Mouse (Mus musculus) layer of hippocampus, adult 2 months (tissue): ENCODE measurements around the gene 9530077C05Rik. TPM values are rescaled to one million over a fixed set of nuclear protein-coding genes. Genes with fewer than 3 reads are reported as not detected.
A peak's percentile ranks its signal among the peaks of the same experiment; 100 is the strongest.
"Not testable (repeated sequence)": the region's sequence is repeated elsewhere in the genome, so short reads cannot be mapped to it uniquely, and the experiment has no call there.

Experiments
- DNase-seq, 2 experiments: peaks; one replicate each; pipeline ENCODE4 v3.0.0; 2022; ENCODE audit warnings: low spot score in 2 of 2
- H3K27ac ChIP-seq: fragments of 200-600 bp; 2 replicates; pipeline ENCODE4 v1.8.1; 2022
- H3K4me3 ChIP-seq: fragments of 200-600 bp; 2 replicates; pipeline ENCODE4 v1.8.1; 2022; ENCODE audit warnings: mild to moderate bottlenecking
- CTCF ChIP-seq: fragments of 200-600 bp; conservative IDR thresholded peaks from 2 replicates; pipeline ENCODE4 v1.8.1; 2022; ENCODE audit warnings: antibody characterized with exemption, mild to moderate bottlenecking, moderate library complexity
- total RNA-seq, 2 experiments: library from RNA; stranded (reverse); gene quantifications; 2 replicates each; pipeline ENCODE4 v1.2.3; 2021

The 9530077C05Rik gene
- total RNA-seq, 2 experiments from 2014 or later, result 7.6 to 9.6 TPM

- TF ChIP-seq CTCF, result no peak
Measured at GRCm38 (mm10) chr9:22452697-22453096, 41.4 kb downstream of the 9530077C05Rik start.

GRCm38 (mm10) chr9:22453501-22453924, 42.2 kb downstream of the 9530077C05Rik start:
- no peak for TF ChIP-seq CTCF
- DNase-seq, result no peak
- Histone ChIP-seq H3K27ac (no peak overlapping the region), H3K4me3 (no peak overlapping the region)

More at GRCm38 (mm10) chr9:22452697-22453096, 41.4 kb downstream of the 9530077C05Rik start:
- no peak for DNase-seq
- Histone ChIP-seq H3K27ac (no peak overlapping the region), H3K4me3 (no peak overlapping the region)

DNA sequence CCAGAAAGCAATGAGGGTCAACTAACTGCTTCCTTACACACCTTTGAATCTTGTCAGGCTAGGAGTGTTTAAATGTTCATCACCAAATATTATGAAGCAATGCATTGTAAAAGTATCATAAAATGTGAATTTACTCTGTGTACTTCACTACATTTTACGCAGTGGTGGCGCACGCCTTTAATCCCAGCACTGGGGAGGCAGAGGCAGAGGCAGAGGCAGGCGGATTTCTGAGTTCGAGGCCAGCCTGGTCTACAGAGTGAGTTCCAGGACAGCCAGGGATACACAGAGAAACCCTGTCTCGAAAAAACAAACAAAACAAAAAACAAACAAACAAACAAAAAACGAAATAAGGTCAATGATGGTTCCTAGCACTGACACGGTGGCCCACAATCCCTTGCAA, 42.7 kb downstream of the 9530077C05Rik start, which contains the start of gene Gm17545:
Gm17545 (plus strand) TSS at position 301 of the 400 bp plus-strand sequence.
- not testable (repeated sequence) for H3K4me3 ChIP-seq, H3K27ac ChIP-seq, DNase-seq

GRCm38 (mm10) chr9:22455041-22455440, 43.7 kb downstream of the 9530077C05Rik start:
- DNase-seq, result no peak
- TF ChIP-seq CTCF, result peak; percentile 19
- Histone ChIP-seq H3K4me3 (no peak overlapping the region), H3K27ac (no peak overlapping the region)

DNA sequence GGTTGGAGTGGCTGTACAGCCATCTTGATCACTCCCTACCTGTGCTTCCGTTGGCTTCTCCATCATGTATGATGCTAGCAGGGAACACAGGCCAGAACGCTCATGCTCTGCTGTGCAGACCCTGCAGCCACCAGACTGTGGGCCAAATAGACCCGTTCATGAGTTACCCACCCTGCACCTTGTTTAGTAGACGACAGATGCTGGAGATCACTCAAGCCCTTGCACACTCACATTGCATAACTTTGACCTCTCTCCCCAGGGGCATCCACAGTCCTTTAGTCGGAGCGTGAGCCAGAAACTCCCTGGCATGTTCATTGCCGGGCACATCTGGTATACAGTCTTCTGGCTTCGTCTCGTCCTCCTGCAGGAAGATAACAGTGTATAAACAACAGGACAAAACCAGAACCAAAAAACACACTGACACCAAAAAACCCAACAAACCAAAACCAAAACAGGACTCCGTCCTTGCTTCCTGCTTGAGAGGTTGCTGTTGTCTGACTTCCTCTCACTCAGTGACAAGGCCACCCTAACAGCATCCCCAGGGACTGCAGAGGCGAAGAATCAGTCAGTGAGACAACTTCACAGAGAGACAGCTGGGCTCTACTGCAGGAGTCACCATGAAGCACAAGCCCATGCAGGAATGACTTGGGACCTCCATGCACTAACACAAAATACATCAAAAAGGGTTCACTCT, 46.0 kb downstream of the 9530077C05Rik start:
- Histone ChIP-seq H3K4me3 (no peak overlapping the region), H3K27ac (no peak overlapping the region)
- no peak for TF ChIP-seq CTCF
- no peak for DNase-seq

DNA sequence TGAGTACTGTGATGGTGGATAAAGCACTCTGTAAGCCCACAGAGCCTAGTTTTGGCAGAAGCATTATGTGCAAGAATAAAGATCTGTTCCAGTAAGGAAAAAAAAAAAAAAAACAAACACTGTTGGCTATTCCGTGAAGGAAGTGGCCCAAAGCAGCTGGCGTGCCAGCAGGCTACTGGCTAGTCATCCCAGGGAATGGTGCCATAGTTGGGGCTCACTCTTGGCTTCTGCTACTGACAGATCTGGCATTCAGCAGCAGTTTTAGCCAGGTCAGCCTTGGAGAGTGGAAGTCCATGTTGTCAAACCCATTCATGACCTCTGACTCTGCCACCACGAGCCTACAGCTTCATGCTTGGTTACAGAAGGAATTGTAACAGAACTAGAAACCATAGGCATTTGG, 50.6 kb downstream of the 9530077C05Rik start:
- Histone ChIP-seq H3K4me3 (no peak overlapping the region), H3K27ac (peak overlapping the region; percentile 71; the same call in 1 of the 2 replicates)
- DNase-seq, result peak; percentile 55 to 65
- no peak for TF ChIP-seq CTCF

GRCm38 (mm10) chr9:22466212-22466611, 54.9 kb downstream of the 9530077C05Rik start:
- no peak overlapping the region for H3K27ac ChIP-seq
- TF ChIP-seq CTCF, result no peak
- H3K4me3 ChIP-seq, result no peak overlapping the region
- no peak for DNase-seq

GRCm38 (mm10) chr9:22467371-22468169, 56.3 kb downstream of the 9530077C05Rik start:
- peak in 1 of 2 experiments; percentile 34 for DNase-seq
- peak overlapping the region; percentile 89 for H3K27ac ChIP-seq
- no peak for TF ChIP-seq CTCF

GRCm38 (mm10) chr9:22468170-22468898, 57.0 kb downstream of the 9530077C05Rik start:
- peak in 1 of 2 experiments; percentile 32 for DNase-seq
- peak overlapping the region; percentile 89 for H3K27ac ChIP-seq
- peak overlapping the region; percentile 85 for H3K4me3 ChIP-seq
- TF ChIP-seq CTCF, result no peak

More at GRCm38 (mm10) chr9:22467371-22468169, 56.3 kb downstream of the 9530077C05Rik start:
- peak overlapping the region; percentile 85 for H3K4me3 ChIP-seq

GRCm38 (mm10) chr9:22468899-22469259, 57.6 kb downstream of the 9530077C05Rik start:
- Histone ChIP-seq H3K27ac (peak overlapping the region; percentile 89; the same call in 1 of the 2 replicates), H3K4me3 (peak overlapping the region; percentile 85; the same call in 1 of the 2 replicates)
- no peak for DNase-seq
- TF ChIP-seq CTCF, result no peak

- TF ChIP-seq CTCF, result no peak
- Histone ChIP-seq H3K4me3 (peak within 1 kb of the TSS; percentile 85), H3K27ac (peak within 1 kb of the TSS; percentile 89)
- DNase-seq, result no peak
Measured at GRCm38 (mm10) chr9:22469643-22470042, 58.3 kb downstream of the 9530077C05Rik start, which contains the start of gene Rp9. Gene Rp9, minus strand, starts transcription at chr9:22469743.

DNA sequence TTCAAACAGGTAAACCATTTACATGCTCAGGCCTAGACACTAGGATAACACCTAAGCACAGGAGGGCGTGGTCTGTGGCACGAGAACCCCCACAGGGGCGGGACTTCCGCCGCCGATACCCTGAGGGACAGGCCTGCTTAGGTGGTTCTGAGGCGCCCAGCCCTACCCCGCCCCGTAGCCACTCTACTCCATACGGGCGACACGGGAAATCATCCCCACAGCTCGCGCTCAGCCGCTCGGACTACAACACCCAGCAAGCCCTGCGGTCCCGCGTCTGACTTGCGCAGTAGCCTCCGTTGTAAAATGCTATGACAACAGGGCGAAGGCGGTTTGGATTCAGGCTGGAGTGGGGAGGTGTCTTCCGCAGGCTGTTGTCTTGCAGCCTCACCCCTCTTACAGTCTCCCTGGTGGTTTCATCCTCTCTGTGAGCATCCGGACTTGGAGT, 64.1 kb downstream of the 9530077C05Rik start, which contains the start of gene Bbs9:
Bbs9 (plus strand) TSS at position 292 of the 445 bp plus-strand sequence.
- peak; percentile 94 to 96 for DNase-seq
- peak within 1 kb of the TSS; percentile 65 for H3K4me3 ChIP-seq
- no peak for TF ChIP-seq CTCF
- peak within 1 kb of the TSS; percentile 85 for H3K27ac ChIP-seq
